Mouse (Mus musculus): ENCODE measurements around the gene Slc44a5. TPM values are rescaled to one million over a fixed set of nuclear protein-coding genes. Genes with fewer than 3 reads are reported as not detected.
A peak's percentile ranks its signal among the peaks of the same experiment; 100 is the strongest.

Gene Slc44a5
- polyA plus RNA-seq, 1 experiment from 2014 or later: 6.8 TPM

DNA sequence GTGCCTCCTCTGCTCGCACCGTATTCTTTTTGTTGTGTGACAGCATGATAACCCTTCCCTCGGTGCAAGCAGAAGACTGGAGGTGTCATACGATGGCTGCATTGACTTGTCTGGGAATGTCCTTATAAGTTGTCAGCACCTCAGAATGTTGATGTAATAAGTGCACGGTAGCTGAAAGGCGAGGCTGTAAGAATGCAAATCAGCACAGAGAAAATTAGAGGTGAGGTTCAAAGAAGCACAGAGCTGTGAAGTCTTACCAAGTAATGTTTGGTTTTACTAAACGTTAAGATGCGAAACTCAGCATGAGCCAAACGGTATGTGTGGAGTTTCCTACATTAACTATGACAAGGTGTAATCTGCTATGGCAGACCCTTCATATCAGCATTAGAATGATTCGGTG, 102.5 kb downstream of the Slc44a5 start:
- Histone ChIP-seq H3K9me3 (no peaks in the 10 kb centered on the region), H3K4me3 (replicated peaks) (no peak overlapping the region), H3K9ac (replicated peaks) (no peak overlapping the region), H3K36me3 (no peaks in the 10 kb centered on the region), H3K4me1 (replicated peaks) (peaks cover 3% of the 10 kb centered on the region), H3K4me2 (replicated peaks) (no peak overlapping the region), H3K27ac (no peak overlapping the region), H3K27me3 (no peaks in the 10 kb centered on the region)
- 88% methylated on average over 10 of the region's 10 CpGs for WGBS
- ATAC-seq: no peak

DNA sequence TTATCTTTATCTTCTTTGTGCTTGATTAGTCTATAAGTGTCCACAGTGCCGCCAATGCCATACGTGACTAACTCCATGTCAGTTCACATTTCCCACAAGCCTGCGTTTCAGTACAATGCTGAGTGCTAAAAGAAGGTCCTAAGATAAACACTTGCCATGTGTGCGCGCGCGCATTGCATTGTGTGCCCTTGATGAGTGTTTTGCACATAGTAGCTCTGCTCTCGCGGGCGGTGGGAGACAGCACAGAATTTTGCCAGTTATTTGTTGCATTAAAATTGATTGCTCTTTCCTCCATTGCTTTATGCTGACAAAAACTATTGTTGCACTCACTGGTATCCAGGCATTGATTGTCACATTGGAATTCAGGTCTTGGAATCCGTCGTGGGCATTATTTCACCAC, 108.5 kb downstream of the Slc44a5 start:
- Histone ChIP-seq H3K9ac (replicated peaks) (no peak overlapping the region), H3K36me3 (no peaks in the 10 kb centered on the region), H3K27ac (peak overlapping the region; percentile 22; the same call in 1 of the 2 replicates), H3K9me3 (no peaks in the 10 kb centered on the region), H3K4me1 (replicated peaks) (peaks cover 26% of the 10 kb centered on the region), H3K4me2 (replicated peaks) (peak overlapping the region; percentile 35), H3K27me3 (no peaks in the 10 kb centered on the region), H3K4me3 (replicated peaks) (no peak overlapping the region)
- WGBS: 37% methylated on average over 12 of the region's 12 CpGs
- peak; percentile 56 for ATAC-seq

DNA sequence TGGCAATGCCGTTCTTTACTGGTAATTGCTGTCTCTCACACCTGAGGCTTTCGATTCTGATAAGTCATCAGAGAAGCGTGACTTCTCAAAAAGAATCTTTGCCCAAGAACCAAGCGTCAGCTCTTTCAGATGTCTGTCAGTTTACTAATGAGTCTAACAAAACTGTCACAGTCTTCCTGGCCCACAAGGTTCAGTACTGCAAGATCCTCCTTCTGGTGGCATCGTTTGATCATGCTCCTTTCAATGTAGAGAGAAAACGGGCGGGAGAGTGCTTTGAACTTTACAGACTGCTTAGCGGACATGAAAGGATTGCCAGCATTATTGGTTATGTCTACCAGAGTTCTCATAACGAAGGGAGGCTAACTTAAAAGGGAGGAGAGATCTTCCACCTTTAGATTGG, 109.0 kb downstream of the Slc44a5 start:
- WGBS: 19% methylated on average over 9 of the region's 9 CpGs
- peak overlapping the region; percentile 56 for H3K27ac ChIP-seq
- peak; percentile 65 for ATAC-seq

DNA sequence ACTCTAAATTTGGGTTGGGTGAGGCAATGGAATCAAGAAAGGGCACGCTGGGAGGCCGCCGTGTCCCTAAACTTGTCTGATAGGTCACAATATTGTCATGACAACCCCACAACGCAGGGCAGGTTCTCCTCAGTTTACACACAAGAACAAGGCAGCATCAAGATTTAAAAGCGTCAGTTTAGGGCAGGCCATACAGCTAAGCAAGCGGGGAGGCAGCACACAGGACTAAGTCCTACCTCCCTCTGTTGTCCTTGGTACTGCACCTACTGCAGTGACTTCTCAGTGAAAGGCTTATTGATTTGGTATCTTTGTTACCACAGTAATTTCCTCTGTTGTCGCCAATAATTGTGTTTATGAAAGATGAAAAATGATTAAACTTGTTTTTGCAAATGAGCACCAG, 109.7 kb downstream of the Slc44a5 start:
- 59% methylated on average over 7 of the region's 7 CpGs for whole genome bisulfite sequencing
- no peak overlapping the region for H3K9ac ChIP-seq (replicated peaks)
- no peak overlapping the region for H3K4me3 ChIP-seq (replicated peaks)
- no peaks in the 10 kb centered on the region for H3K9me3 ChIP-seq
- peak overlapping the region; percentile 56 for H3K27ac ChIP-seq
- H3K4me1 ChIP-seq (replicated peaks): peaks cover 26% of the 10 kb centered on the region
- ATAC-seq: peak; percentile 74
- no peak overlapping the region for H3K4me2 ChIP-seq (replicated peaks)
- H3K27me3 ChIP-seq: no peaks in the 10 kb centered on the region
- H3K36me3 ChIP-seq: no peaks in the 10 kb centered on the region

More for the DNA sequence above, 109.0 kb downstream of the Slc44a5 start:
- Histone ChIP-seq H3K4me1 (replicated peaks) (peaks cover 26% of the 10 kb centered on the region), H3K4me3 (replicated peaks) (no peak overlapping the region), H3K9ac (replicated peaks) (no peak overlapping the region), H3K9me3 (no peaks in the 10 kb centered on the region), H3K36me3 (no peaks in the 10 kb centered on the region), H3K27me3 (no peaks in the 10 kb centered on the region), H3K4me2 (replicated peaks) (peak overlapping the region; percentile 35)

DNA sequence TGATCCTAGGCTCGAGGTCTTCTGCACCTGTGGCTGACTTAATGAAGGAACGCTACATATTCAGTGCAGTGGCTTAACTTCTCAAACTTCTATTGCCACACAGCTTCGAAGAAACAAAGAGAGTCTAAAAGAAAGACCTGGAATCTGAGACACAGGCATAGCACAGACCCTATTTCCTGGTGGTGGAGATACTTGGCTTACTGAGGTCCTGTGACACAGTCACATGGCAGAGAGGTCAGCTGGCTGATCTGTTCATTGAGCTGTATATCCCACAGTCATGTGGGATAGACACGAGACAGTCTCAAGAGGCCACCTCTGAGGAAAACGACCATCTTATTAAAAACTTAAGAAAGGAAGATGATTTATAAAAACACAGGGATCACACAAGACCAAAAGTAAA, 116.8 kb downstream of the Slc44a5 start:
- WGBS: 86% methylated on average over 5 of the region's 5 CpGs

DNA sequence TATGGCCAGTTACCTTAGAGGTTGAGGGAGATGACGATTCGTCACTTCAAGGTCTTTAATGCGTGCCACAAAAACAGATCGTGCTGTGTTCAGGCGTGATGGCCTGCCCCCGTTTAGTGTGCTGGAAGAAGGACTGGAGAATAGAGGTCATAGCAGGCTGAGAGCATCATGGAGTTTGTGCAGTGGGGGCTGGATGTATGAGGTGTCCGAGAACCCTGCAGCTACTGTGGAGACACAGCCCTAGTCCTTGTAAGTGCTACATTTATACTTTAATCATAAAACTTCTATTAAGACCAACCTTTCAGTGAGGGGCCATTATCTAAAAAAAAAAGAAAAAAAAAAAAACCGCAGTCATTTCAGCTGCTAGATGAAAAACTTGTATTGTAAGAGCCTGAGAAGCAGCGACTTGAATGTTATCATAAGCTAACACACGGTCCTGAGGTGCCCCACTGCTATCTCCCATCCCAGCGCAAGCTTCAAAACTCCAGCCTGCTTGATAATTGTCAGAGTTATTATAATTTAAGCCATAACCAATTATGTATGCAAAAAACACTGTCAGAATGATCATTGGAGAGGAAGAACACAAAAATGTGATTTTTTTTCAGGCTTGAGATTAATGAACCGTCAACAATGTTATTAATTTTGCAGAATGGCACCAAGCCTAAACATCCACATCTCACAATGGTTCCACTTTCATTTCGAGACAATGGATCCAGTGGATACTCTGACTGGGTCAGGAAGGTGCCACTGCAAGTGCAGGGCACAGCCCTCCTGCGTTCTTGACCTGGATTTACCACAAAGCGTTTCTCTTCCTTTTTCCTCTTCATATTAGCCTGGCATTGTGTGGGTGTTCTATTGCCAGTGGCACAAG, 118.5 kb downstream of the Slc44a5 start:
- Histone ChIP-seq H3K27ac (peak overlapping the region; percentile 54), H3K27me3 (no peaks in the 10 kb centered on the region), H3K9me3 (no peaks in the 10 kb centered on the region), H3K36me3 (no peaks in the 10 kb centered on the region), H3K4me3 (replicated peaks) (no peak overlapping the region), H3K9ac (replicated peaks) (no peak overlapping the region), H3K4me1 (replicated peaks) (0 out of 2 replicates have a peak, but pooled peaks cover 11% of the 10 kb centered on the region), H3K4me2 (replicated peaks) (no peak overlapping the region)
- no peak; the same call in 1 of the 2 replicates for ATAC-seq
- 76% methylated on average over 15 of the region's 15 CpGs for WGBS

More for the DNA sequence above, 116.8 kb downstream of the Slc44a5 start:
- no peak overlapping the region for H3K9ac ChIP-seq (replicated peaks)
- H3K4me1 ChIP-seq (replicated peaks): 0 out of 2 replicates have a peak, but pooled peaks cover 11% of the 10 kb centered on the region
- no peak for ATAC-seq
- no peak overlapping the region for H3K4me3 ChIP-seq (replicated peaks)
- no peaks in the 10 kb centered on the region for H3K36me3 ChIP-seq
- H3K4me2 ChIP-seq (replicated peaks): no peak overlapping the region
- no peaks in the 10 kb centered on the region for H3K27me3 ChIP-seq
- no peak overlapping the region for H3K27ac ChIP-seq
- no peaks in the 10 kb centered on the region for H3K9me3 ChIP-seq

DNA sequence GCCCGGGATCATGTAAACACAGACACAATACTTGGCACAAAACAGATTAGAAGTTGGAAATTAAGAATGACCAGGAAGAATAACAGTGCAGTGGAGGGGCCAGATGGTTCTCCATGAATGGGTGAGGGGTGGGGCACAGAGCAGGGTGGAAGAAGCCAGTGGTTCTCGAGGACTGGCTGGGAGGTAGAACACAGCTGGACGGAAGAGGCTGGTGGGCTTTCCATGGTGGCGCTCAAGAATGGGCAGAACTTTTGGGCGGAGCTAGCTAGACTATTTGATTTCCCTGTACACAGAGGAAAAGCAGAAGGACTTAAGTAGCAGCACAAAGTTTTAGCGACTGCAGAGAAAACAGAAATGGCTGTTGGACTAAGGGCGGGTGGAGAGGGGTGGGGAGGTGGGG, 119.2 kb downstream of the Slc44a5 start:
- Histone ChIP-seq H3K4me3 (replicated peaks) (no peak overlapping the region), H3K4me2 (replicated peaks) (no peak overlapping the region), H3K27me3 (no peaks in the 10 kb centered on the region), H3K27ac (peak overlapping the region; percentile 54), H3K36me3 (no peaks in the 10 kb centered on the region), H3K9me3 (no peaks in the 10 kb centered on the region), H3K4me1 (replicated peaks) (0 out of 2 replicates have a peak, but pooled peaks cover 15% of the 10 kb centered on the region), H3K9ac (replicated peaks) (no peak overlapping the region)
- 50% methylated on average over 7 of the region's 7 CpGs for WGBS
- no peak for ATAC-seq

DNA sequence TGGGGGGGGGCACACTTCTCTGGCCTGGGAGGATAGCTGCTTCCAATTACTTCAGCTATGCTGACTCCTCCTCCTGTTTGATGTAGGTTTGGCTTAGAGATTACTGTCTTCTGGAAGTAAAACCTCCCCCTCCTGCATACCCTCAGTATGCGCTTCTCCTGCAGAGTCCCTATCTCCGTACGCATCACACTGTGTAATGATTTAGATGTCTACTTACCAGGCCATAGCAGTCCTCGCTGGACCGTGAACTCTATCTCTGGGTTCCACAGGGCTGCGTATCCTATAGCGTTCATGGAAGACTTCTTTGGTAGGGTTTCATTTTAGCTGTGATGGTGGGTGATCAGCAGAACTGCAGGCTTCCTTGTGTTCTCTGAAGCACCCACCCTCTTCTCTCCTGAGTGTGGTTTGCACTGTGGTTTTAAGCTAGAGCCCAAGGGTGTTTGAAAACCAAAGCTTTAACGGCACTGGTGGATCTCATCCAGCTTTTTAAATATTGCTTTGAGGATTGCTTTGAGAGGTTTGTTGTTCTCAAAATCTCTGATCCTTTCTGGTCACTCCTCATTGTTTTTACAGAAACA, 120.6 kb downstream of the Slc44a5 start:
- ATAC-seq: no peak
- Histone ChIP-seq H3K27ac (no peak overlapping the region), H3K4me2 (replicated peaks) (no peak overlapping the region), H3K4me1 (replicated peaks) (peaks cover 17% of the 10 kb centered on the region; the same call in 1 of the 2 replicates), H3K36me3 (no peaks in the 10 kb centered on the region), H3K4me3 (replicated peaks) (no peak overlapping the region), H3K9ac (replicated peaks) (no peak overlapping the region), H3K27me3 (no peaks in the 10 kb centered on the region), H3K9me3 (no peaks in the 10 kb centered on the region)
- 60% methylated on average over 8 of the region's 8 CpGs for WGBS

DNA sequence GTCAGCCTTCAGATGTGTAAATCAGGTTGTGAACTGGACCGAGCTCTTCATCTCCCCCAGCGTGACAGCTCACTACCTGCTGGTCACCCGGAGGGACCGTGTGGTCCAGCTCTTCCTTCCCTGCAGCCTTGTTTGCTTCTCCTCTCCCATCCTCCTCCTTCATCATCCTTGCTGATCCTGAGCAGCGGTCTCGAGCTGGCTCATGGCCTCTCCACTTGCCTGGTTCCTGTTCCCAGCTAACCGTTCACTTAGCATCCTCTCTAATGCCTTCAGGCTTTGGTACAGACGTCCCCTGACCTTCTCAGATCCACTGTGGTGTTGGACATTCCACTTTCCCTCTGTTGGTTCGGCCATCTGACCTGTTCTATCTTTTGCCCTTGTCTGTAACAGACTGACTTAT, 128.4 kb downstream of the Slc44a5 start:
- Histone ChIP-seq H3K27ac (no peak overlapping the region), H3K4me3 (replicated peaks) (no peak overlapping the region), H3K9me3 (no peaks in the 10 kb centered on the region), H3K27me3 (no peaks in the 10 kb centered on the region), H3K4me2 (replicated peaks) (no peak overlapping the region), H3K36me3 (no peaks in the 10 kb centered on the region), H3K9ac (replicated peaks) (no peak overlapping the region), H3K4me1 (replicated peaks) (peaks cover 7% of the 10 kb centered on the region; the same call in 1 of the 2 replicates)
- WGBS: 83% methylated on average over 9 of the region's 9 CpGs
- no peak for ATAC-seq

DNA sequence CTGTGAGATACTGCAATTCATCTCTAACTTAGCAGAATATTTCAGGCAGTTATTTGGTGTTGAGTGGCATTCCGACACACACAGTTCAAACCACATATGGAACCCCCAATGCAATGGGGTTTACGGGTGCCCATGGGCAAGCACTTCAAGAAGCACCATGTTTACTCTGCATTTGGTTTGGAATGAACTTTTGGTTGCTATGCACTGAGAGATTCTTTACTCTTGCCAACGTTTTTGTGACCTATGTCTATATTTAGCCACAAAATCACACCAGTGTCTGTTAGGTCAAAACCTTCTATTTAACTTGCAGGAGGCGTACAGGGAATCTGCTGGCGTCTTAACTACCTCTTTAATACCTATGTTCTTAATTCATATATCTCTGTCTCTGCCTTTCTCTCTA, 137.3 kb downstream of the Slc44a5 start:
- H3K36me3 ChIP-seq: no peaks in the 10 kb centered on the region
- no peak overlapping the region for H3K4me3 ChIP-seq (replicated peaks)
- H3K9ac ChIP-seq (replicated peaks): no peak overlapping the region
- H3K4me2 ChIP-seq (replicated peaks): no peak overlapping the region
- 0 out of 2 replicates have a peak, but pooled peaks cover 6% of the 10 kb centered on the region for H3K4me1 ChIP-seq (replicated peaks)
- ATAC-seq: no peak
- H3K27ac ChIP-seq: no peak overlapping the region
- no peaks in the 10 kb centered on the region for H3K27me3 ChIP-seq
- no peaks in the 10 kb centered on the region for H3K9me3 ChIP-seq
- 79% methylated on average over 5 of the region's 5 CpGs for WGBS

DNA sequence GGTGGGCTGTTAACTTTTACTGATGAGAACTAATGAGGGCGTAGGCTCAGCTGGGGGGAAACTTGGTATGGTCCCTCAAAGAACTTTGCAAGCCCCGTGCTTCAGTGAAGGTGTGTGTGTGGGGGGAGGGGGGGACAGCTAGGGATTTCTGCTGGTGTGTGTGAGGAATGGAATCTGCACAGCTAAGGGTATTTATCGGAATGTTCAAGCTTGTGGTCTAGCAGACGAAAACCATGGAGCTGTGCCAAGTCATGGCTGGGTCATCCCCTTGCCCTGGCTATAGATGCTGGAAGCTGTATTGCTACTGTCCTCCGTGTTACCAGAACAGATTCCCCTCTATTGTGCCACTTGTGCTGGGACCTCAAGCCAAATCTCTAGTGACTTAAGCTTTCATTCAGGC, 138.0 kb downstream of the Slc44a5 start:
- Histone ChIP-seq H3K36me3 (no peaks in the 10 kb centered on the region), H3K9ac (replicated peaks) (no peak overlapping the region), H3K27me3 (no peaks in the 10 kb centered on the region), H3K4me2 (replicated peaks) (no peak overlapping the region), H3K27ac (no peak overlapping the region), H3K9me3 (no peaks in the 10 kb centered on the region), H3K4me3 (replicated peaks) (no peak overlapping the region), H3K4me1 (replicated peaks) (0 out of 2 replicates have a peak, but pooled peaks cover 9% of the 10 kb centered on the region)
- no peak for ATAC-seq
- 68% methylated on average over 5 of the region's 5 CpGs for WGBS

DNA sequence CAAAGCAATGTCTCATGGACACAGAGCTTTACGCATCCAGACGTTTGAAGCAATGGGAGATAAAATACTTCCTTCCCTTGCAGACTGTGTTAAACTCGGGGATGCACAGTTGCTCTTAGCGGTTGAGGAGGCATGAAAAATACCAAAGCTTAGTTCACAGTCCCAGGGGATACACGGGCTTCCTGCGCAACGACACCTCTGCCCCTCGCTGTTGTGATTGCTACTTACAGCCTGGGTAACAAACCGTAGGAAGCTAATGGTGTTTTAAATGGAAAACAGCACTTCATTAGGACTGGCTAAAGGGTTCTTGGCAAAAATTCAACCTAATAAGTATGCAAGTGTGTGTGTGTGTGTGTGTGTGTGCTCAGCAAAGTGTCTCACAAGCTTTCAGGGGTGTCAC, 141.8 kb downstream of the Slc44a5 start:
- H3K4me1 ChIP-seq (replicated peaks): peaks cover 21% of the 10 kb centered on the region
- H3K27me3 ChIP-seq: no peaks in the 10 kb centered on the region
- 82% methylated on average over 9 of the region's 9 CpGs for WGBS
- no peak overlapping the region for H3K9ac ChIP-seq (replicated peaks)
- no peaks in the 10 kb centered on the region for H3K36me3 ChIP-seq
- no peak overlapping the region for H3K4me2 ChIP-seq (replicated peaks)
- H3K4me3 ChIP-seq (replicated peaks): no peak overlapping the region
- no peak for ATAC-seq
- no peak overlapping the region for H3K27ac ChIP-seq
- H3K9me3 ChIP-seq: no peaks in the 10 kb centered on the region
